ENCODE assay signal across 21 mouse cellular contexts in genomic region chr13:73767224-73767623, GRCm38 (mm10). TPM values are rescaled to one million over a fixed set of nuclear protein-coding genes. Genes with fewer than 3 reads are reported as not detected.
DNase-seq lines count a peak whose midpoint lies in the region; ATAC-seq and TF ChIP-seq lines count a peak whose summit lies in the region.
"Had no signal": no experiment of that assay in that cellular context is flagged by ENCODE, and none has a peak within 500 bp of the region (broad histone marks: within the 10 kb centered on the region; RNA-seq: fewer than 3 reads in every experiment).

No protein-coding gene starts in this region.

- no peak overlapping the region for H3K4me2 ChIP-seq in heart, embryonic 12.5 days
- peak overlapping the region; percentile 40; the same call in 1 of the 2 replicates for H3K4me2 ChIP-seq in liver, postnatal 0 days (ENCODE audit: low read depth, low read length)
- H3K4me2 ChIP-seq: midbrain, embryonic 12.5 days had no signal

- H3K4me3 ChIP-seq in heart, adult 2 months: no peak overlapping the region
- H3K4me3 ChIP-seq in heart, embryonic 12.5 days: no peak overlapping the region
- no peak overlapping the region for H3K4me3 ChIP-seq in kidney, adult 2 months (ENCODE audit: insufficient read depth, low read depth, low read length)
- peak overlapping the region; percentile 40 for H3K4me3 ChIP-seq in bone marrow macrophage, adult 2 months (ENCODE audit: insufficient read depth, low read length)
- no peak overlapping the region for H3K4me3 ChIP-seq in liver, postnatal 0 days (ENCODE audit: low read depth, low read length)
- H3K4me3 ChIP-seq: erythroblast, embryonic 14.5 days; forebrain, embryonic 13.5 days; midbrain, embryonic 12.5 days had no signal

- no peak for TF ChIP-seq CTCF in heart, adult 2 months (IDR thresholded peaks at IDR 0.05)
- no peak for TF ChIP-seq CTCF in kidney, adult 2 months (conservative IDR thresholded peaks at IDR 0.05; ENCODE audit: insufficient read depth, insufficient read length, low read depth, low read length)
- no peak for TF ChIP-seq CTCF in bone marrow macrophage, adult 2 months (IDR thresholded peaks at IDR 0.05; ENCODE audit: low read depth, low read length)
- TF ChIP-seq CTCF in liver, postnatal 0 days (IDR thresholded peaks at IDR 0.05; ENCODE audit: low read depth): no peak

- peaks cover 29% of the 10 kb centered on the region for H3K4me1 ChIP-seq in heart, adult 2 months (ENCODE audit: control insufficient read depth, insufficient read depth, low read length)
- H3K4me1 ChIP-seq in heart, embryonic 12.5 days (replicated peaks): peaks cover 80% of the 10 kb centered on the region
- peaks cover 67% of the 10 kb centered on the region for H3K4me1 ChIP-seq in kidney, adult 2 months (ENCODE audit: control insufficient read depth, insufficient read depth, low read length)
- H3K4me1 ChIP-seq in bone marrow macrophage, adult 2 months (ENCODE audit: control insufficient read depth, insufficient read depth, low read length): peaks cover 58% of the 10 kb centered on the region
- H3K4me1 ChIP-seq in liver, postnatal 0 days (ENCODE audit: insufficient read depth): peaks cover 60% of the 10 kb centered on the region

- intact Hi-C loops in heart, adult 2 months (cut with DNase I): no loop called here

- peaks cover 5% of the 10 kb centered on the region; the same call in 1 of the 2 replicates for H3K36me3 ChIP-seq in heart, adult 2 months (ENCODE audit: control insufficient read depth, insufficient read depth, low read length)
- peaks cover 3% of the 10 kb centered on the region; the same call in 1 of the 2 replicates for H3K36me3 ChIP-seq in heart, embryonic 12.5 days
- H3K36me3 ChIP-seq in kidney, adult 2 months (ENCODE audit: control insufficient read depth, insufficient read depth, low read length): no peaks in the 10 kb centered on the region
- no peaks in the 10 kb centered on the region for H3K36me3 ChIP-seq in liver, postnatal 0 days (replicated peaks; ENCODE audit: insufficient read depth, low read length)

- H3K9ac ChIP-seq in heart, adult 2 months (ENCODE audit: low read depth, low read length): no peak overlapping the region
- no peak overlapping the region for H3K9ac ChIP-seq in heart, embryonic 12.5 days
- no peak overlapping the region for H3K9ac ChIP-seq in liver, postnatal 0 days (replicated peaks)
- H3K9ac ChIP-seq: forebrain, embryonic 13.5 days; liver, embryonic 14.5 days; midbrain, embryonic 12.5 days had no signal

- TF ChIP-seq EP300 in heart, adult 2 months (IDR thresholded peaks at IDR 0.05; ENCODE audit: insufficient read depth, low read depth, low read length): no peak
- TF ChIP-seq EP300 in liver, postnatal 0 days (IDR thresholded peaks at IDR 0.05; ENCODE audit: low read depth): no peak

- peak overlapping the region; percentile 10; the same call in 1 of the 2 replicates for H3K27ac ChIP-seq in heart, adult 2 months
- H3K27ac ChIP-seq in heart, embryonic 12.5 days (ENCODE audit: poor library complexity, severe bottlenecking): no peak overlapping the region
- peak overlapping the region; percentile 42 for H3K27ac ChIP-seq in kidney, adult 2 months (ENCODE audit: insufficient read depth, low read depth, low read length)
- peak overlapping the region; percentile 73 for H3K27ac ChIP-seq in bone marrow macrophage, adult 2 months (ENCODE audit: insufficient read depth, low read depth, low read length)
- H3K27ac ChIP-seq in liver, postnatal 0 days (ENCODE audit: low read depth): peak overlapping the region; percentile 24
- H3K27ac ChIP-seq: forebrain, embryonic 13.5 days; liver, embryonic 14.5 days; midbrain, embryonic 12.5 days had no signal

- no peak for ATAC-seq in heart, embryonic 12.5 days (ENCODE audit: insufficient number of reproducible peaks, low FRiP score)
- ATAC-seq in liver, postnatal 0 days: no peak
- no peak for ATAC-seq in megakaryocyte, adult 5-6 weeks (ENCODE audit: poor library complexity, severe bottlenecking)
- ATAC-seq: forebrain, embryonic 13.5 days; hindbrain, embryonic 16.5 days had no signal

- no peak for TF ChIP-seq POLR2A in heart, adult 2 months (IDR thresholded peaks at IDR 0.05; ENCODE audit: insufficient read depth, low read depth, low read length)
- TF ChIP-seq POLR2A in kidney, adult 2 months (IDR thresholded peaks at IDR 0.05; ENCODE audit: low read depth, low read length): no peak
- TF ChIP-seq POLR2A in bone marrow macrophage, adult 2 months (IDR thresholded peaks at IDR 0.05; ENCODE audit: borderline replicate concordance, low read depth, low read length): no peak

- WGBS in heart, adult 2 months: 47% methylated on average over 8 of the region's 8 CpGs
- 68% methylated on average over 8 of the region's 8 CpGs for WGBS in heart, embryonic 12.5 days
- WGBS in kidney, adult 2 months: 52% methylated on average over 8 of the region's 8 CpGs
- 56% methylated on average over 8 of the region's 8 CpGs for WGBS in liver, postnatal 0 days (ENCODE audit: insufficient replicate concordance)

- no peaks in the 10 kb centered on the region for H3K27me3 ChIP-seq in heart, adult 2 months (ENCODE audit: control insufficient read depth, insufficient read depth, low read length)
- no peaks in the 10 kb centered on the region for H3K27me3 ChIP-seq in heart, embryonic 12.5 days (replicated peaks)
- no peaks in the 10 kb centered on the region for H3K27me3 ChIP-seq in kidney, adult 2 months (replicated peaks; ENCODE audit: control insufficient read depth, insufficient read depth, low read length)
- no peaks in the 10 kb centered on the region for H3K27me3 ChIP-seq in liver, postnatal 0 days (ENCODE audit: insufficient read depth, low read length)
- H3K27me3 ChIP-seq: forebrain, embryonic 13.5 days; midbrain, embryonic 12.5 days had no signal

- no peak for DNase-seq in heart, adult 2 months
- no peak for DNase-seq in kidney, adult 2 months
- no peak for DNase-seq in kidney, adult 8-10 months
- DNase-seq in liver, postnatal 0 days: no peak
- DNase-seq in adipocyte (ENCODE audit: low spot score): no peak
- DNase-seq: adrenal gland, postnatal 36 days; cerebellum, adult 2 months; gastrocnemius, postnatal 25 days; left cerebral cortex, postnatal 4 days; lung, postnatal 4 days; retina, postnatal 1 day; right cerebral cortex, postnatal 4 days; thymus, postnatal 14 days had no signal

- H3K9me3 ChIP-seq in heart, embryonic 12.5 days (replicated peaks): no peaks in the 10 kb centered on the region
- no peaks in the 10 kb centered on the region for H3K9me3 ChIP-seq in liver, postnatal 0 days (ENCODE audit: low read length)
- H3K9me3 ChIP-seq: forebrain, embryonic 13.5 days; midbrain, embryonic 12.5 days had no signal

- peaks cover 4% of the 10 kb centered on the region; the same call in 1 of the 2 replicates for H3K79me2 ChIP-seq in heart, adult 2 months (replicated peaks; ENCODE audit: control insufficient read depth, insufficient read depth, low read length)

RNA-seq across cellular contexts. Expression of gene Slc12a7, which starts 34.3 kb away (rescaled TPM):
- total RNA-seq in heart, adult 2 months (2021): 100 to 1,000 TPM; 177 to 190 TPM
- 154 and 215 TPM in 2 replicates for polyA plus RNA-seq in heart, adult 2 months (2012; rRNA removed)
- polyA plus RNA-seq in heart, embryonic 12.5 days (2016; fragmentation: Nextera tagmentation; extraction: Ambion mirVana): 52.1 and 53.2 TPM in 2 replicates
- polyA plus RNA-seq in kidney, adult 2 months (2012; rRNA removed): 104 and 109 TPM in 2 replicates
- 50.6 and 53.9 TPM in 2 replicates for polyA plus RNA-seq in bone marrow macrophage, adult 2 months (2012; ENCODE audit: insufficient read depth, insufficient read length, missing spikeins)
- polyA plus RNA-seq in liver, postnatal 0 days (2015; fragmentation: Nextera tagmentation; extraction: Ambion mirVana): 6.5 and 7.0 TPM in 2 replicates
- total RNA-seq in megakaryocyte, adult 5-6 weeks (2015): 3.6 and 8.3 TPM in 2 replicates
- 2.6 and 4.3 TPM in 2 replicates for total RNA-seq in megakaryocyte, adult 5-6 weeks (2017)
